ENCODE assay signal across 26 mouse cellular contexts in genomic region chr11:23120533-23121210, GRCm38 (mm10).
A peak's percentile ranks its signal among the peaks of the same experiment; 100 is the strongest.
DNase-seq lines count a peak whose midpoint lies in the region; ATAC-seq and TF ChIP-seq lines count a peak whose summit lies in the region.
"Had no signal": no experiment of that assay in that cellular context is flagged by ENCODE, and none has a peak within 500 bp of the region (broad histone marks: within the 10 kb centered on the region; RNA-seq: fewer than 3 reads in every experiment).

No protein-coding gene starts in this region.

- H3K9me3 ChIP-seq in CH12.LX (replicated peaks; ENCODE audit: low read length), result peaks cover 4% of the 10 kb centered on the region
- H3K9me3 ChIP-seq in MEL (replicated peaks; ENCODE audit: insufficient read depth, low read length), result no peaks in the 10 kb centered on the region
- H3K9me3 ChIP-seq in midbrain, embryonic 10.5 days (replicated peaks), result no peaks in the 10 kb centered on the region
- H3K9me3 ChIP-seq: embryonic facial prominence, embryonic 13.5 days; embryonic facial prominence, embryonic 15.5 days; forebrain, embryonic 10.5 days; forebrain, embryonic 12.5 days; G1E had no signal

- H3K27me3 ChIP-seq in CH12.LX (replicated peaks) (no peaks in the 10 kb centered on the region), MEL (ENCODE audit: control insufficient read depth in 1 of 2, insufficient read depth in 2 of 2, low read length in 2 of 2) (peaks cover 2 to 8% of the 10 kb centered on the region in 2 experiments; a peak in 2 of 4 replicates)
- no peaks in the 10 kb centered on the region; the same call in 1 of the 2 replicates for H3K27me3 ChIP-seq in midbrain, embryonic 10.5 days (ENCODE audit: low read depth, poor library complexity, severe bottlenecking)
- H3K27me3 ChIP-seq: embryonic facial prominence, embryonic 13.5 days; embryonic facial prominence, embryonic 15.5 days; forebrain, embryonic 12.5 days had no signal

- no peak for TF ChIP-seq CTCF in CH12.LX (conservative IDR thresholded peaks at IDR 0.05 in 1 of 2, IDR thresholded peaks at IDR 0.05 in 1 of 2; ENCODE audit: low read depth in 2 of 2, low read length in 2 of 2)
- no peak for TF ChIP-seq CTCF in MEL (IDR thresholded peaks at IDR 0.05 in 2 of 3, conservative IDR thresholded peaks at IDR 0.05 in 1 of 3; ENCODE audit: control insufficient read depth in 1 of 3, insufficient read depth in 1 of 3, low read depth in 2 of 3, low read length in 3 of 3, poor library complexity in 1 of 3, severe bottlenecking in 1 of 3)

- H3K79me2 ChIP-seq in CH12.LX (replicated peaks; ENCODE audit: control insufficient read depth, extremely low read depth, insufficient read depth, poor library complexity, severe bottlenecking), result no peaks in the 10 kb centered on the region
- no peaks in the 10 kb centered on the region for H3K79me2 ChIP-seq in MEL (ENCODE audit: control insufficient read depth, insufficient read depth, low read length, poor library complexity)

- H3K9ac ChIP-seq in CH12.LX (ENCODE audit: insufficient read depth, low read depth) (no peak overlapping the region), MEL (ENCODE audit: control insufficient read depth, low read depth, low read length, poor library complexity, severe bottlenecking) (no peak overlapping the region)
- H3K9ac ChIP-seq: embryonic facial prominence, embryonic 13.5 days; embryonic facial prominence, embryonic 15.5 days; forebrain, embryonic 12.5 days had no signal

- no peak for ATAC-seq in activated CD4-positive, CD25-positive, alpha-beta regulatory T cell, adult 4 months
- no peak for ATAC-seq in megakaryocyte progenitor cell, adult 5-6 weeks (replicated peaks; ENCODE audit: poor library complexity)
- ATAC-seq: CD4-positive, CD25-positive, alpha-beta regulatory T cell, adult 4 months; forebrain, embryonic 14.5 days; forebrain, embryonic 16.5 days had no signal

- peak; percentile 36 for DNase-seq in CH12.LX (ENCODE audit: extremely low read depth)
- peak; percentile 68 for DNase-seq in ES-CJ7 (ENCODE audit: low read depth, low spot score)
- peak; percentile 18 for DNase-seq in MEL (ENCODE audit: low read depth, low spot score)
- peak; percentile 71 for DNase-seq in ZHBTc4 (ENCODE audit: low read depth, low spot score)
- no peak for DNase-seq in retina, embryonic 14.5 days (ENCODE audit: low spot score)
- no peak for DNase-seq in midbrain, embryonic 10.5 days (ENCODE audit: low spot score)
- DNase-seq: adrenal gland, adult 8-10 months; adrenal gland, postnatal 14 days; adrenal gland, postnatal 36 days; B cell, adult 2 months; cerebellum, adult 11-12 months; cerebellum, adult 2 months; cerebellum, adult 9-10 months; cerebellum, postnatal 10 days; cerebellum, postnatal 25 days had no signal

- 86% methylated on average over 11 of the region's 11 CpGs for WGBS in midbrain, embryonic 10.5 days

- peaks cover 0 to 8% of the 10 kb centered on the region in 2 experiments; a peak in 2 of 4 replicates for H3K4me1 ChIP-seq in CH12.LX (ENCODE audit: control insufficient read depth in 1 of 2, insufficient read depth in 2 of 2)
- no peaks in the 10 kb centered on the region for H3K4me1 ChIP-seq in MEL (ENCODE audit: control insufficient read depth in 1 of 2, insufficient read depth in 2 of 2, low read length in 2 of 2)
- H3K4me1 ChIP-seq in midbrain, embryonic 10.5 days, result peaks cover 9% of the 10 kb centered on the region
- H3K4me1 ChIP-seq: embryonic facial prominence, embryonic 13.5 days; embryonic facial prominence, embryonic 15.5 days had no signal

- no peak overlapping the region for H3K4me2 ChIP-seq in CH12.LX (ENCODE audit: insufficient read depth, low read depth, poor library complexity, severe bottlenecking)
- H3K4me2 ChIP-seq: embryonic facial prominence, embryonic 13.5 days; embryonic facial prominence, embryonic 15.5 days; forebrain, embryonic 12.5 days had no signal

- TF ChIP-seq RAD21 in CH12.LX (IDR thresholded peaks at IDR 0.05; ENCODE audit: low read depth, low read length) (no peak), MEL (IDR thresholded peaks at IDR 0.05; ENCODE audit: low read depth, low read length) (no peak)

- H3K36me3 ChIP-seq in CH12.LX (replicated peaks in 1 of 2; ENCODE audit: control insufficient read depth in 1 of 2, insufficient read depth in 1 of 2, low read length in 1 of 2), result no peaks in the 10 kb centered on the region
- peaks cover 0 to 3% of the 10 kb centered on the region in 2 experiments; a peak in 1 of 4 replicates for H3K36me3 ChIP-seq in MEL (ENCODE audit: control insufficient read depth in 1 of 2, insufficient read depth in 2 of 2, low read length in 2 of 2)
- H3K36me3 ChIP-seq in midbrain, embryonic 10.5 days, result no peaks in the 10 kb centered on the region
- H3K36me3 ChIP-seq: embryonic facial prominence, embryonic 13.5 days; embryonic facial prominence, embryonic 15.5 days; forebrain, embryonic 10.5 days; forebrain, embryonic 12.5 days; G1E had no signal

- no peak overlapping the region for H3K4me3 ChIP-seq in CH12.LX (replicated peaks in 1 of 3; ENCODE audit: low read depth in 2 of 3, low read length in 2 of 3, poor library complexity in 1 of 3)
- H3K4me3 ChIP-seq in MEL (ENCODE audit: control insufficient read depth in 1 of 2, insufficient read depth in 1 of 2, low read depth in 2 of 2, low read length in 2 of 2), result no peak overlapping the region
- no peak overlapping the region for H3K4me3 ChIP-seq in midbrain, embryonic 10.5 days
- H3K4me3 ChIP-seq: embryonic facial prominence, embryonic 13.5 days; embryonic facial prominence, embryonic 15.5 days; erythroblast, embryonic 14.5 days; forebrain, embryonic 10.5 days; forebrain, embryonic 12.5 days had no signal

- dilution Hi-C loops in CH12.LX (cut with MboI; ENCODE audit: extremely low pct_ligation_motif_present, extremely low pct_unique_long_range_greater_than_20kb, low sequenced_read_pairs), result no loop called here

- H3K27ac ChIP-seq in CH12.LX (ENCODE audit: insufficient read depth, low read depth), result no peak overlapping the region
- no peak overlapping the region for H3K27ac ChIP-seq in MEL (ENCODE audit: control insufficient read depth, low read depth, low read length)
- no peak overlapping the region for H3K27ac ChIP-seq in midbrain, embryonic 10.5 days (replicated peaks)
- H3K27ac ChIP-seq: embryonic facial prominence, embryonic 13.5 days; embryonic facial prominence, embryonic 15.5 days; forebrain, embryonic 10.5 days; forebrain, embryonic 12.5 days had no signal

- in situ Hi-C loops in CH12.LX (cut with MboI; ENCODE audit: low pct_ligation_motif_present, low pct_unique_long_range_greater_than_20kb, low sequenced_read_pairs), result no loop called here

- no peak for TF ChIP-seq POLR2A in CH12.LX (IDR thresholded peaks at IDR 0.05; ENCODE audit: low read depth, low read length)
- no peak for TF ChIP-seq POLR2A in MEL (IDR thresholded peaks at IDR 0.05; ENCODE audit: control insufficient read depth in 1 of 2, insufficient read depth in 1 of 2, low read depth in 1 of 2, low read length in 2 of 2, poor library complexity in 1 of 2)

- 0 out of 2 replicates have a peak, but pooled peaks have one; percentile 9 for TF ChIP-seq EP300 in CH12.LX (IDR thresholded peaks at IDR 0.05; ENCODE audit: low read length)
- no peak for TF ChIP-seq EP300 in MEL (IDR thresholded peaks at IDR 0.05; ENCODE audit: low read depth in 1 of 2, low read length in 2 of 2)

TF ChIP-seq in CH12.LX, 34 proteins besides CTCF, POLR2A, EP300 and RAD21 (continues in another document):
- TF ChIP-seq KAT2A (IDR thresholded peaks at IDR 0.05; ENCODE audit: insufficient replicate concordance, low read length) (0 out of 2 replicates have a peak, but pooled peaks have one; percentile 13), TBP (conservative IDR thresholded peaks at IDR 0.05; ENCODE audit: low read depth, low read length) (no peak), TCF12 (IDR thresholded peaks at IDR 0.05; ENCODE audit: low read depth, low read length) (no peak), MAZ (IDR thresholded peaks at IDR 0.05; ENCODE audit: low read depth, low read length) (no peak), SIN3A (IDR thresholded peaks at IDR 0.05; ENCODE audit: low read length) (no peak), HCFC1 (IDR thresholded peaks at IDR 0.05; ENCODE audit: low read depth, low read length) (peak; percentile 31; the same call in 1 of the 2 replicates), MAFK (IDR thresholded peaks at IDR 0.05; ENCODE audit: insufficient replicate concordance, low read length) (peak; percentile 89), RCOR1 (conservative IDR thresholded peaks at IDR 0.05; ENCODE audit: low read depth, low read length) (no peak), POLR2AphosphoS2 (IDR thresholded peaks at IDR 0.05; ENCODE audit: low read depth, low read length) (no peak), JUN (IDR thresholded peaks at IDR 0.05; ENCODE audit: insufficient read depth, low read depth, low read length) (peak; percentile 25; the same call in 1 of the 2 replicates), SMC3 (IDR thresholded peaks at IDR 0.05; ENCODE audit: low read depth, low read length) (no peak), IRF4 (IDR thresholded peaks at IDR 0.05; ENCODE audit: low read depth, low read length) (0 out of 2 replicates have a peak, but pooled peaks have one; percentile 28), ZNF384 (IDR thresholded peaks at IDR 0.05; ENCODE audit: low read depth, low read length) (no peak)

TF ChIP-seq in MEL, 35 proteins besides CTCF, POLR2A, EP300 and RAD21:
- TF ChIP-seq MEF2A (IDR thresholded peaks at IDR 0.05; ENCODE audit: extremely low read depth, insufficient replicate concordance, low read depth, low read length, poor library complexity, severe bottlenecking) (no peak), HCFC1 (IDR thresholded peaks at IDR 0.05; ENCODE audit: low read depth, low read length) (no peak), MYC (IDR thresholded peaks at IDR 0.05; ENCODE audit: low read depth, low read length) (no peak), ZMIZ1 (IDR thresholded peaks at IDR 0.05; ENCODE audit: low read depth, low read length) (no peak), USF1 (IDR thresholded peaks at IDR 0.05; ENCODE audit: low read depth, low read length) (no peak), TBP (IDR thresholded peaks at IDR 0.05; ENCODE audit: low read depth, low read length) (no peak), GATA1 (IDR thresholded peaks at IDR 0.05; ENCODE audit: low read depth, low read length) (no peak), CHD2 (IDR thresholded peaks at IDR 0.05; ENCODE audit: low read length) (no peak), ELF1 (IDR thresholded peaks at IDR 0.05; ENCODE audit: low read depth, low read length) (no peak), SIN3A (IDR thresholded peaks at IDR 0.05; ENCODE audit: low read length) (no peak), SMC3 (IDR thresholded peaks at IDR 0.05; ENCODE audit: low read depth, low read length) (no peak), JUND (IDR thresholded peaks at IDR 0.05; ENCODE audit: low read depth, low read length) (no peak), TCF12 (IDR thresholded peaks at IDR 0.05; ENCODE audit: low read depth, low read length) (no peak), RCOR1 (IDR thresholded peaks at IDR 0.05; ENCODE audit: low read depth, low read length) (no peak)

Comparison
In these comparisons a context has a peak if more than half of its experiments do, and no peak if none do; other contexts are left out.
1. DNase-seq: peak in CH12.LX (single experiment), ES-CJ7 (single experiment), MEL (single experiment) and ZHBTc4 (single experiment); none in retina, embryonic 14.5 days (single experiment) and midbrain, embryonic 10.5 days (single experiment).
2. Of the 35 proteins assayed by ChIP-seq in both MEL and CH12.LX: peak only in MEL: none; only in CH12.LX: ELF1, EP300, HCFC1, JUND, KAT2A, MAFK and 1 more; in both: none; in neither: 28.